8 mouse cellular contexts compared by ENCODE assay signal in the genomic region with DNA sequence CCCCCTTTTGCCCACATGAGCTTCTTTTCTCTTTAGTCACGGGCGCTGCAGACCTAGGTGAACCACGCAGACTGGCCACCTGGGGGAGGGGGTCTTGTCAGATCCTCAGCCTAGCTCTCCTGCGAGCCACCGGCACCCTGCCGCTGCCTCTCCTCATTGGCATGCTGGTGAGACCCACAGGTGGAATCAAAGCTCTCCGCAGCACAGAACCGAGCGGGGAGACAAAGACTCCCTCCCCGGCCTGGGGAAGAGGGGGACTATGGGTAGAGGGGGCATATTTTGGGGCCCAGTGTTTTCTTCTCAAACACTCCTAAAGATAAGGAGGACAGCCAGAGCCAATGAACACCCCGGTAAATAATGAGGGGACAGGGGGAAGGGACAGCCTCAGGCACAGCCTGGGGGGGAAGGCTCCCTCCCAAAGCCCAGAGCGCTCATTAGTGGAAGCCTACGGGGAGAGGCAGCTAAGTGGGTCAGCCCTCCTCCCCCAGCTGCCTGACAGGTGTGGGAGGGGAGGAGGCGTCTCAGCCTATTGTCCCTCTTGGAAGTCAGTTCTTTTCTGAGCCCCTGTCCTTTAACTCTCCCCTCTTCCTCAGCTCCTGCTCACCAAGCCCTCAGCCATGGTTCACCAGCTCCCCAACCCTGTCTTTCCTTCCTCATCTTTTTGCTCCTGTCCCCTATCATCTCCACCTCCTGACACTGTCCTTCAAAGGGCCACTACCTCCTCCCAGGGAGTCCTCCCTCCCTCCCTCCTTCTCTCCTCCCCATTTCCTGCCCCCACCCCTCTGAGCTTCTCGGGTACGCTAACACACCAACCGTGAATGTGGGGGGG. TPM values are rescaled to one million over a fixed set of nuclear protein-coding genes. Genes with fewer than 3 reads are reported as not detected.
A peak's percentile ranks its signal among the peaks of the same experiment; 100 is the strongest.
DNase-seq lines count a peak whose midpoint lies in the region; ATAC-seq and TF ChIP-seq lines count a peak whose summit lies in the region.

No protein-coding gene starts in this region.

- TF ChIP-seq CTCF in brain, embryonic 14.5 days (IDR thresholded peaks at IDR 0.05; ENCODE audit: borderline replicate concordance, extremely low read depth, insufficient read depth, insufficient read length), result no peak
- no peak for TF ChIP-seq CTCF in layer of hippocampus, adult 2 months (conservative IDR thresholded peaks at IDR 0.05)

- 0 out of 2 replicates have a peak, but pooled peaks have one; percentile 19 for ATAC-seq in hindbrain, embryonic 15.5 days (ENCODE audit: low FRiP score, low read depth)
- ATAC-seq in neural tube, embryonic 13.5 days (ENCODE audit: low read depth), result no peak

- no peak overlapping the region for H3K4me3 ChIP-seq in hindbrain, embryonic 15.5 days
- no peak overlapping the region; the same call in 1 of the 2 replicates for H3K4me3 ChIP-seq in neural tube, embryonic 13.5 days
- H3K4me3 ChIP-seq in layer of hippocampus, adult 2 months, result no peak overlapping the region

- H3K9me3 ChIP-seq in hindbrain, embryonic 15.5 days, result no peaks in the 10 kb centered on the region
- no peaks in the 10 kb centered on the region for H3K9me3 ChIP-seq in neural tube, embryonic 13.5 days

- H3K4me2 ChIP-seq in hindbrain, embryonic 15.5 days, result peak overlapping the region; percentile 41
- peak overlapping the region; percentile 39 for H3K4me2 ChIP-seq in neural tube, embryonic 13.5 days

- peak overlapping the region; percentile 8; the same call in 1 of the 2 replicates for H3K9ac ChIP-seq in hindbrain, embryonic 15.5 days
- peak overlapping the region; percentile 22 for H3K9ac ChIP-seq in neural tube, embryonic 13.5 days

- H3K27ac ChIP-seq in hindbrain, embryonic 15.5 days (replicated peaks), result peak overlapping the region; percentile 66
- peak overlapping the region; percentile 57 for H3K27ac ChIP-seq in neural tube, embryonic 13.5 days (replicated peaks)
- H3K27ac ChIP-seq in layer of hippocampus, adult 2 months, result no peak overlapping the region

- peaks cover 18% of the 10 kb centered on the region for H3K36me3 ChIP-seq in hindbrain, embryonic 15.5 days
- H3K36me3 ChIP-seq in neural tube, embryonic 13.5 days, result peaks cover 25% of the 10 kb centered on the region

- no peaks in the 10 kb centered on the region for H3K27me3 ChIP-seq in hindbrain, embryonic 15.5 days
- peaks cover 5% of the 10 kb centered on the region; the same call in 1 of the 2 replicates for H3K27me3 ChIP-seq in neural tube, embryonic 13.5 days

- H3K4me1 ChIP-seq in hindbrain, embryonic 15.5 days (replicated peaks), result peaks cover 39% of the 10 kb centered on the region
- H3K4me1 ChIP-seq in neural tube, embryonic 13.5 days (replicated peaks), result peaks cover 40% of the 10 kb centered on the region

- TF ChIP-seq POLR2A in brain, embryonic 14.5 days (IDR thresholded peaks at IDR 0.05; ENCODE audit: borderline replicate concordance, extremely low read depth, insufficient read depth, insufficient read length, poor library complexity, severe bottlenecking), result no peak

- DNase-seq in cerebellum, adult 9-11 months, result peak; percentile 50
- no peak for DNase-seq in cerebellum, adult 9-10 months
- DNase-seq in brain, embryonic 14.5 days (ENCODE audit: low read depth), result peak; percentile 83
- no peak for DNase-seq in layer of hippocampus, adult 2 months (ENCODE audit: low spot score in 2 of 2)
- no peak for DNase-seq in right cerebral cortex, postnatal 4 days
- no peak for DNase-seq in gastrocnemius, postnatal 10 days

- WGBS in hindbrain, embryonic 15.5 days, result 3% methylated on average over 17 of the region's 17 CpGs
- 3% methylated on average over 17 of the region's 17 CpGs for WGBS in neural tube, embryonic 13.5 days

RNA-seq across cellular contexts. Expression of a gene that starts 25.3 kb away (rescaled TPM):
- polyA plus RNA-seq in brain, embryonic 14.5 days (2012; rRNA removed), result 163 and 176 TPM in 2 replicates
- polyA plus RNA-seq in hindbrain, embryonic 15.5 days (2015; fragmentation: Nextera tagmentation; extraction: Ambion mirVana), result 14.0 and 18.5 TPM in 2 replicates
- 12.2 and 13.2 TPM in 2 replicates for polyA plus RNA-seq in neural tube, embryonic 13.5 days (2015; fragmentation: Nextera tagmentation; extraction: Ambion mirVana)
- total RNA-seq in layer of hippocampus, adult 2 months (2021), result 1 to 10 TPM; 2.8 to 3.5 TPM
- 10 to 100 TPM; 11.9 to 18.0 TPM for total RNA-seq in gastrocnemius, postnatal 10 days (2021)

RNA-seq across cellular contexts. Expression of a gene that starts 35.2 kb away (rescaled TPM):
- polyA plus RNA-seq in brain, embryonic 14.5 days (2012; rRNA removed), result 183 and 228 TPM in 2 replicates
- polyA plus RNA-seq in hindbrain, embryonic 15.5 days (2015; fragmentation: Nextera tagmentation; extraction: Ambion mirVana), result 230 and 247 TPM in 2 replicates
- polyA plus RNA-seq in neural tube, embryonic 13.5 days (2015; fragmentation: Nextera tagmentation; extraction: Ambion mirVana), result 252 and 279 TPM in 2 replicates
- total RNA-seq in layer of hippocampus, adult 2 months (2021), result 100 to 1,000 TPM; 141 to 159 TPM
- 10 to 100 TPM; 39.2 to 71.2 TPM for total RNA-seq in gastrocnemius, postnatal 10 days (2021)

RNA-seq across cellular contexts. Expression of a gene that starts 56.1 kb away (rescaled TPM):
- 0.39 and 0.48 TPM in 2 replicates for polyA plus RNA-seq in brain, embryonic 14.5 days (2012; rRNA removed)
- polyA plus RNA-seq in hindbrain, embryonic 15.5 days (2015; fragmentation: Nextera tagmentation; extraction: Ambion mirVana), result 2.0 and 3.6 TPM in 2 replicates
- 0.96 and 2.4 TPM in 2 replicates for polyA plus RNA-seq in neural tube, embryonic 13.5 days (2015; fragmentation: Nextera tagmentation; extraction: Ambion mirVana)
- under 1 TPM in 1 of 2 experiments, not detected in 1; 0.17 TPM for total RNA-seq in layer of hippocampus, adult 2 months (2021)
- not detected for total RNA-seq in gastrocnemius, postnatal 10 days (2021)

Comparison
In these comparisons a context has a peak if more than half of its experiments do, and no peak if none do; other contexts are left out.
1. DNase-seq: peak in cerebellum, adult 9-11 months (single experiment) and brain, embryonic 14.5 days (single experiment); none in cerebellum, adult 9-10 months (single experiment), layer of hippocampus, adult 2 months (0 of 2), right cerebral cortex, postnatal 4 days (single experiment) and gastrocnemius, postnatal 10 days (single experiment).